Mouse (Mus musculus): ENCODE measurements around the gene Ubl3.

Ubl3 gene

DNA sequence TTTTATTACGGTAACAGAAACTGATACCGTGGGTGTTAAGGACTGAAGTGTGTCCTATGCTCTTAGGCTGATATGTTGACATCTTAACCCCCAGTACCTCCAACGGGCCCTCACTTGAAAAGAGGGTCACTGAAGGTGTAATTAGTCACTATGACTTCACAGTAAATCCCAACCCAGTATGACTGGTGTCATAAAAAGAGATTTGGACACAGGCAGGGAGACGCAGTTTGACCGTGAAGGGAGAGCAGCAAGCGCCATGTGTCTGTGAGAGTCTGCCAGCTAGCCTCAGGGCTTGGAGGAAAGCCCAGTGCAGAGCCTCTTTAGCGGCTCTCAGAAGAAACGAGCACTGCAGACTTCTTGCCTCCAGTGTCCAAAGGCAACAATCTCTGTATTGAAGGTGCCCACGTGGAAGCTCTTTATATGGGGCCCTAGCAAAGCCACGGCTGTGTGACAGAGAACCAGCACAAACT lies 62.8 kb downstream of the Ubl3 start:
- in situ Hi-C loops (cut with MboI, MseI) = no loop called here

GRCm38 (mm10) chr5:148488891-148489723 lies 63.5 kb downstream of the Ubl3 start:
- in situ Hi-C loops (cut with MboI, MseI) = no loop called here

- in situ Hi-C loops (cut with MboI, MseI) = no loop called here
Measured at GRCm38 (mm10) chr5:148486202-148486601, 66.4 kb downstream of the Ubl3 start.

DNA sequence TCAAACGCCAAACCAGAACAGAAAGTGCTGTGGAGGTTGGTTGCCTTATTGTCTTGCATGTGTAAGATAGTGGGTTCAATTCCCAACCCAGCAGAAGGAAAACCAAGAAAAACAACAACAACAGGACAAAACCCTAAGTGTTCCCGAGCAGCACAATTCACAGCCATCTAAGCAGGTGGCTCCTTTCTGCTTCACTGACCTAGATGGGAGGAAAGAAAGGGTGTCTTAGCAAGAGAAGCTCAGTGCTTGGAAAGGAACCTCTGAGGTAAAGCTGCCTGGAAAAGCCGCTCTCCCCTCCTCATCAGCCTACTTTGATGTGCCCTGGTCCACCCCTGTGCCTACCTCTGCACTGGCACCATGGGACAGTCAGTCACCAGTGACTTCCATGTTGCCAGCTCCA lies 70.8 kb downstream of the Ubl3 start:
- in situ Hi-C loops (cut with MboI, MseI) = no loop called here

DNA sequence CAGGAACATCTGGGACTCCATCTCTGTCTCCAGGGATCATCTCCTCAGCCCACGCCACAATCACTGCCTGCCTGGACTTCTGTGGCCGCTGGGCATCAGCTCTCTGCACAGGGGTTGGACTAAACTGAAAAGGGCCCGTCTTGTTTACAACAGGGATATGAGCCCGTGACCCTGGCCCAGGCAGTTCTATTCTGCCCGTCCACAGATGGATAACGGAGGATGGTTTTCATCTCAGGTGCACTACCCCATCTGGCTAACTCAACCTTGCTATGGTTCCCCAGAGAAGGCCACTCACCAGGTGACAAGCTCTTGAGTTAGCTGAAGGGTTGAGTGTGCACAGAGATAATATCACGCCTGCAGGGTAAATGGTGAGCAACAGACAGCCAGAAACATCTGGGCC lies 78.2 kb downstream of the Ubl3 start:
- in situ Hi-C loops (cut with MboI, MseI) = no loop called here

- in situ Hi-C loops (cut with MboI, MseI) = no loop called here
Measured at GRCm38 (mm10) chr5:148468626-148469441, 83.8 kb downstream of the Ubl3 start.

GRCm38 (mm10) chr5:148466933-148467607 lies 85.5 kb downstream of the Ubl3 start:
- in situ Hi-C loops (cut with MboI, MseI) = no loop called here

DNA sequence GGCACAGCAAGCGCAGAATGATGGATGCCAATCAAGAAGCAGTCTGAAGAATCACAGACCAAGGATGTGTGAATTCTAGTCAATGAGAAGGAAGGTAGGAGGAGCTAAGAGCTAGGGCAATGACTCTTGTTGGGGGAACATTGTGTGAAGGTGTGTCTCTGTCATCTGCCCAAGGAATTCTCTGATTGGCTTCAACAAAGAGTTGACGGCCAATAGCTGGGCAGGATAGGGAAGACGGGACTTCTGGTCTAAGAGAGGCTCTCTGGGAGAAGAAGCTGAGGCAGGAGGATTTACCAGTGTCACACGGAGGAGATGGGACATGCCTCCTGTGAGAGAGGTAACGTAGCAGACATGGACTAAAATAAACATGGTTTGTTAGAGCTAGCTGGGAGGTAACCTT lies 86.5 kb downstream of the Ubl3 start:
- in situ Hi-C loops (cut with MboI, MseI) = no loop called here

GRCm38 (mm10) chr5:148465091-148465490 lies 87.5 kb downstream of the Ubl3 start:
- in situ Hi-C loops (cut with MboI, MseI) = no loop called here

- in situ Hi-C loops (cut with MboI, MseI) = no loop called here
Measured at GRCm38 (mm10) chr5:148464489-148464888, 88.1 kb downstream of the Ubl3 start.

GRCm38 (mm10) chr5:148463783-148464294 lies 88.8 kb downstream of the Ubl3 start:
- in situ Hi-C loops (cut with MboI, MseI) = no loop called here
